Mouse (Mus musculus): ENCODE results near the gene Fancl. TPM values are rescaled to one million over a fixed set of nuclear protein-coding genes. Genes with fewer than 3 reads are reported as not detected.

Fancl gene
- polyA plus RNA-seq, 1 experiment from 2014 or later, result 29.0 TPM

- H3K4me1 ChIP-seq (replicated peaks), result no peaks in the 10 kb centered on the region
- no peak overlapping the region for H3K4me2 ChIP-seq
- no peak overlapping the region for H3K27ac ChIP-seq
- 0 out of 2 replicates have a peak, but pooled peaks cover 12% of the 10 kb centered on the region for H3K36me3 ChIP-seq
- no peaks in the 10 kb centered on the region for H3K9me3 ChIP-seq (replicated peaks)
- DNase-seq (no peak), ATAC-seq (ENCODE audit: low read depth) (no peak)
- no peaks in the 10 kb centered on the region for H3K27me3 ChIP-seq
- 73% methylated on average over 5 of the region's 5 CpGs for WGBS (ENCODE audit: insufficient replicate concordance)
- H3K9ac ChIP-seq, result no peak overlapping the region
- H3K4me3 ChIP-seq (replicated peaks), result no peak overlapping the region
Observed at GRCm38 (mm10) chr11:26495951-26496350, 110.0 kb downstream of the Fancl start.

DNA sequence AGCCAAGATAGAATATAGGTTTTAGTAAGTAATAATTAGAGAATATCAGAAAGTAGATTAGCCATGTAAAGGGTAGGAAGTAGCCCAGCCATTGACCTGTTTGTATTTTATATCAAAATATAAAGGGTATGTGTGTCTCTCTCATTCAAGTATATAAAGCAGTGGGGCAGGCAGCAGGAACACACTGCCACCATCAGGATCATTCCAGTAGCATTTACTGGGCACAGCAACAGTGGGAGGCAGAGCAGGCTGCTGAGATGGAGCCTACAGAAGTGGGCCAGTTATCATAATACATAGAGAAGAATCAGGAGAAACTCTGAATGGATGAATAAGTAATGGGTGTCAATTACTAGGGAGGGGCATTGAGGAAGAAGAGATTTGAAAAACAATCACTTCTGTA lies 127.7 kb downstream of the Fancl start:
- Histone ChIP-seq H3K36me3 (peaks cover 5% of the 10 kb centered on the region), H3K9ac (no peak overlapping the region), H3K4me3 (replicated peaks) (no peak overlapping the region), H3K4me1 (replicated peaks) (no peaks in the 10 kb centered on the region), H3K4me2 (no peak overlapping the region), H3K27me3 (no peaks in the 10 kb centered on the region), H3K27ac (no peak overlapping the region), H3K9me3 (replicated peaks) (no peaks in the 10 kb centered on the region)
- ATAC-seq (ENCODE audit: low read depth) (no peak), DNase-seq (no peak)

GRCm38 (mm10) chr11:26516086-26516485 lies 130.2 kb downstream of the Fancl start:
- Histone ChIP-seq H3K9me3 (replicated peaks) (no peaks in the 10 kb centered on the region), H3K4me2 (no peak overlapping the region), H3K36me3 (no peaks in the 10 kb centered on the region), H3K27me3 (no peaks in the 10 kb centered on the region), H3K4me3 (replicated peaks) (no peak overlapping the region), H3K27ac (no peak overlapping the region), H3K9ac (no peak overlapping the region), H3K4me1 (replicated peaks) (no peaks in the 10 kb centered on the region)
- ATAC-seq (ENCODE audit: low read depth) (no peak), DNase-seq (no peak)
- WGBS (ENCODE audit: insufficient replicate concordance), result 62% methylated on average over 2 of the region's 2 CpGs

- Histone ChIP-seq H3K9ac (no peak overlapping the region), H3K4me1 (replicated peaks) (no peaks in the 10 kb centered on the region), H3K27me3 (no peaks in the 10 kb centered on the region), H3K4me2 (no peak overlapping the region), H3K27ac (no peak overlapping the region), H3K9me3 (replicated peaks) (no peaks in the 10 kb centered on the region), H3K36me3 (no peaks in the 10 kb centered on the region), H3K4me3 (replicated peaks) (no peak overlapping the region)
- WGBS (ENCODE audit: insufficient replicate concordance), result 72% methylated on average over 3 of the region's 3 CpGs
- ATAC-seq (ENCODE audit: low read depth), result no peak
- no peak for DNase-seq
Observed at GRCm38 (mm10) chr11:26518991-26519390, 133.1 kb downstream of the Fancl start.

Other genes with a start within 250 kb of the Fancl start
- 0.18 and 0.20 TPM in 2 replicates for gene 5730522E02Rik, start 175.4 kb upstream of the Fancl start, polyA plus RNA-seq (2015; fragmentation: Nextera tagmentation; extraction: Ambion mirVana)
- gene Gm6899, start 207.1 kb downstream of the Fancl start, polyA plus RNA-seq (2015; fragmentation: Nextera tagmentation; extraction: Ambion mirVana), result 0.28 and 0.38 TPM in 2 replicates
- 27.5 and 32.8 TPM in 2 replicates for gene Vrk2, start 207.9 kb downstream of the Fancl start, polyA plus RNA-seq (2015; fragmentation: Nextera tagmentation; extraction: Ambion mirVana)